Mouse (Mus musculus) small intestine, adult 2 months (tissue): ENCODE results near the gene Tpp2. TPM values are rescaled to one million over a fixed set of nuclear protein-coding genes. Genes with fewer than 3 reads are reported as not detected.
A peak's percentile ranks its signal among the peaks of the same experiment; 100 is the strongest.
"Not testable (repeated sequence)": the region's sequence is repeated elsewhere in the genome, so short reads cannot be mapped to it uniquely, and the experiment has no call there.

Experiments
- H3K27ac ChIP-seq: fragments of 200-500 bp; 2 replicates; pipeline ENCODE4 v1.5.1; 2012; ENCODE audit warnings: low read depth, low read length, control low read depth, inconsistent platforms; ENCODE audit not compliant: insufficient read depth
- H3K27me3 ChIP-seq: fragments of 200-500 bp; 2 replicates; pipeline ENCODE4 v1.6.1; 2012; ENCODE audit warnings: mild to moderate bottlenecking, moderate library complexity, low read length, inconsistent platforms; ENCODE audit not compliant: control insufficient read depth, insufficient read depth
- H3K36me3 ChIP-seq: fragments of 200-500 bp; 2 replicates; pipeline ENCODE4 v1.6.1; 2012; ENCODE audit warnings: mild to moderate bottlenecking, low read length, control low read depth, inconsistent platforms; ENCODE audit not compliant: control insufficient read depth, insufficient read depth
- H3K4me1 ChIP-seq: fragments of 200-500 bp; 2 replicates; pipeline ENCODE4 v1.6.1; 2012; ENCODE audit warnings: low read length, inconsistent platforms, mixed read lengths; ENCODE audit not compliant: control insufficient read depth, insufficient read depth, insufficient read length
- H3K4me3 ChIP-seq: fragments of 200-500 bp; 2 replicates; pipeline ENCODE4 v1.5.1; 2012; ENCODE audit warnings: low read depth, mild to moderate bottlenecking, control low read depth, inconsistent platforms, low read length, moderate library complexity
- CTCF ChIP-seq: fragments of 200-500 bp; IDR thresholded peaks from 2 replicates; pipeline ENCODE4 v1.5.1; 2012; ENCODE audit warnings: low read depth, mild to moderate bottlenecking, control low read depth, inconsistent platforms, low read length, moderate library complexity, mixed read lengths; ENCODE audit not compliant: insufficient replicate concordance, insufficient read length; ENCODE audit errors: extremely low read depth
- POLR2A ChIP-seq: fragments of 200-500 bp; IDR thresholded peaks from 2 replicates; pipeline ENCODE4 v1.6.1; 2012; ENCODE audit warnings: low read depth, mild to moderate bottlenecking, control low read depth, inconsistent platforms, low read length, moderate library complexity
- WGBS: fragments of 180-500 bp; shearing (Covaris S2); methylation state at CpG from one replicate; pipeline ENCODE4 v1.1.7; 2018; 5-methylcytosine and 5-hydroxymethylcytosine counted together
- polyA plus RNA-seq: library from polyadenylated mRNA; depleted of rRNA; stranded (reverse); fragments of >200 nt; gene quantifications from 2 replicates; pipeline ENCODE4 v1.2.3, GENCODE M21; 2012; rRNA removed

The Tpp2 gene
- polyA plus RNA-seq, 1 experiment: 2.2 TPM

GRCm38 (mm10) chr1:44042555-44042915 lies 109.1 kb downstream of the Tpp2 start:
- no peak for TF ChIP-seq CTCF
- TF ChIP-seq POLR2A: no peak
- 6% methylated on average over 6 of the region's 6 CpGs for WGBS

DNA sequence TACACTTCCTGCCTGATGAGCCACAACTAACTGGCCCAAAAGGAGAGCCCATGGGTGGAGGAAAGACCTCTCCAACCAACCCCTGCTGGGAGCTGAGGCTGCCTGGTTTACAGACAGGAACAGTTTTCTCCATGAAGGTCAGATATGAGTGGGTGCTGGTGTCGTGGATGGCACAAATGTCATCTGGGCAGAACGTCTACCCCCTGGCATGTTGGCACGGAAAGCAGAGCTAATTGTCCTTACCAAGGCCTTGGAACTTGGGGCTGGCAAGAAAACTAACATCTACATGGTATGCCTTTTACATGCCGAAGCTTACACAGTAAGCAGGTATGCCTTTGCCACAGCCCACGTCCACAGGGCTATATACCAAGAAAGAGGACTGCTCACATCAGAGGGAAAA lies 112.2 kb downstream of the Tpp2 start:
- 87% methylated on average over 5 of the region's 5 CpGs for WGBS
- H3K4me3 ChIP-seq: not testable (repeated sequence)

More at GRCm38 (mm10) chr1:44042555-44042915, 109.1 kb downstream of the Tpp2 start:
- Histone ChIP-seq H3K27me3 (no peaks in the 10 kb centered on the region), H3K27ac (no peak overlapping the region), H3K4me3 (peak overlapping the region; percentile 49), H3K4me1 (no peaks in the 10 kb centered on the region), H3K36me3 (no peaks in the 10 kb centered on the region)

GRCm38 (mm10) chr1:44046556-44046955 lies 113.1 kb downstream of the Tpp2 start:
- TF ChIP-seq POLR2A (no peak), CTCF (no peak)
- no peak overlapping the region for H3K27ac ChIP-seq
- H3K4me1 ChIP-seq: no peaks in the 10 kb centered on the region
- H3K36me3 ChIP-seq: no peaks in the 10 kb centered on the region
- 78% methylated on average over 2 of the region's 2 CpGs for WGBS
- no peaks in the 10 kb centered on the region for H3K27me3 ChIP-seq
- H3K4me3 ChIP-seq: no peak overlapping the region

More for the DNA sequence above, 112.2 kb downstream of the Tpp2 start:
- H3K4me1 ChIP-seq, H3K27ac ChIP-seq, H3K36me3 ChIP-seq, H3K27me3 ChIP-seq: not testable (repeated sequence)

Other genes starting within 250 kb of the Tpp2 start
- 0.37 TPM in 1 of 2 replicates, not detected in the other for gene 1500015O10Rik, start 203.0 kb upstream of the Tpp2 start, polyA plus RNA-seq
- 2.5 and 4.1 TPM in 2 replicates for gene Uxs1, start 105.8 kb upstream of the Tpp2 start, polyA plus RNA-seq
- gene Mettl21c, start 86.4 kb downstream of the Tpp2 start, polyA plus RNA-seq: not detected in 2 replicates
- gene Gm8251, start 128.3 kb downstream of the Tpp2 start, polyA plus RNA-seq: not detected in 2 replicates
- 0.83 and 1.6 TPM in 2 replicates for gene Tex30, start 168.8 kb downstream of the Tpp2 start, polyA plus RNA-seq
- gene Kdelc1, start 185.2 kb downstream of the Tpp2 start, polyA plus RNA-seq: 2.2 and 5.0 TPM in 2 replicates
- 1.1 and 3.4 TPM in 2 replicates for gene Bivm, start 185.3 kb downstream of the Tpp2 start, polyA plus RNA-seq
- gene Ercc5, start 214.1 kb downstream of the Tpp2 start, polyA plus RNA-seq: 0.89 and 1.7 TPM in 2 replicates